Mouse (Mus musculus) adrenal gland, postnatal 36 days (tissue): ENCODE data around the gene Ugt1a9. TPM values are rescaled to one million over a fixed set of nuclear protein-coding genes. Genes with fewer than 3 reads are reported as not detected.
A peak's percentile ranks its signal among the peaks of the same experiment; 100 is the strongest.
"Not testable (repeated sequence)": the region's sequence is repeated elsewhere in the genome, so short reads cannot be mapped to it uniquely, and the experiment has no call there.

ENCODE experiments used
- DNase-seq, 2 experiments: peaks; one replicate each; pipeline ENCODE4 v3.0.0; 2021; ENCODE audit warnings: mixed read lengths in 1 of 2
- total RNA-seq, 2 experiments: library from RNA; stranded (reverse); gene quantifications; 2 replicates each; pipeline ENCODE4 v1.2.3; 2021

Ugt1a9 gene
- total RNA-seq, 2 experiments from 2014 or later, result 0.26 TPM; not detected in 1

GRCm38 (mm10) chr1:88105656-88106055 is 35.1 kb downstream of the Ugt1a9 start:
- no peak for DNase-seq

- DNase-seq, result not testable (repeated sequence)
These were observed 38.5 kb downstream of the Ugt1a9 start for GRCm38 (mm10) chr1:88109027-88109557.

- DNase-seq, result not testable (repeated sequence)
These were observed 39.0 kb downstream of the Ugt1a9 start for GRCm38 (mm10) chr1:88109604-88110003.

GRCm38 (mm10) chr1:88112769-88113168 is 42.2 kb downstream of the Ugt1a9 start:
- not testable (repeated sequence) for DNase-seq

GRCm38 (mm10) chr1:88120550-88120949 is 50.0 kb downstream of the Ugt1a9 start:
- not testable (repeated sequence) for DNase-seq

- DNase-seq, result peak; percentile 30 to 34
These were observed 50.9 kb downstream of the Ugt1a9 start for GRCm38 (mm10) chr1:88121521-88121920.

GRCm38 (mm10) chr1:88125827-88126360 is 55.3 kb downstream of the Ugt1a9 start:
- not testable (repeated sequence) for DNase-seq

- peak; percentile 36 to 53 for DNase-seq
These were observed 58.5 kb downstream of the Ugt1a9 start for GRCm38 (mm10) chr1:88129091-88129490.

- DNase-seq, result not testable (repeated sequence)
These were observed 59.6 kb downstream of the Ugt1a9 start for GRCm38 (mm10) chr1:88130223-88130622.

- DNase-seq, result no peak
These were observed 63.4 kb downstream of the Ugt1a9 start for GRCm38 (mm10) chr1:88133908-88134456.

- peak in 1 of 2 experiments; percentile 39 for DNase-seq
These were observed 63.9 kb downstream of the Ugt1a9 start, which contains the start of gene Ugt1a6a for GRCm38 (mm10) chr1:88134457-88135011. Gene Ugt1a6a, plus strand, starts transcription at chr1:88134809.

- not testable (repeated sequence) for DNase-seq
These were observed 64.8 kb downstream of the Ugt1a9 start for GRCm38 (mm10) chr1:88135229-88135904.

GRCm38 (mm10) chr1:88136646-88137045 is 66.0 kb downstream of the Ugt1a9 start:
- no peak for DNase-seq

- DNase-seq, result no peak
These were observed 66.7 kb downstream of the Ugt1a9 start for GRCm38 (mm10) chr1:88137264-88137663.

- DNase-seq, result no peak
These were observed 67.5 kb downstream of the Ugt1a9 start for GRCm38 (mm10) chr1:88138145-88138544.

- DNase-seq, result not testable (repeated sequence)
These were observed 69.9 kb downstream of the Ugt1a9 start for GRCm38 (mm10) chr1:88140492-88140891.

- peak; percentile 31 to 69 for DNase-seq
These were observed 73.5 kb downstream of the Ugt1a9 start for GRCm38 (mm10) chr1:88143966-88144675.

- peak; percentile 16 to 29 for DNase-seq
These were observed 74.7 kb downstream of the Ugt1a9 start for GRCm38 (mm10) chr1:88145278-88145677.

- DNase-seq, result peak; percentile 10 to 21
These were observed 79.5 kb downstream of the Ugt1a9 start for GRCm38 (mm10) chr1:88150133-88150532.

GRCm38 (mm10) chr1:88158430-88158829 is 87.8 kb downstream of the Ugt1a9 start:
- no peak for DNase-seq

GRCm38 (mm10) chr1:88165711-88166110 is 95.1 kb downstream of the Ugt1a9 start, which contains the start of gene Ugt1a5:
Gene Ugt1a5, plus strand, starts transcription at chr1:88166012.
- no peak for DNase-seq

- DNase-seq, result not testable (repeated sequence)
These were observed 101.6 kb downstream of the Ugt1a9 start for GRCm38 (mm10) chr1:88172190-88172589.
